Mouse (Mus musculus) G1E (cell line): ENCODE data around the gene Slc5a6. TPM values are rescaled to one million over a fixed set of nuclear protein-coding genes. Genes with fewer than 3 reads are reported as not detected.
A peak's percentile ranks its signal among the peaks of the same experiment; 100 is the strongest.

ENCODE experiments used
- ATAC-seq: 2 replicates; pipeline ENCODE4 v1.8.0; 2016; ENCODE audit warnings: mild to moderate bottlenecking; ENCODE audit not compliant: insufficient number of reproducible peaks, poor library complexity, low FRiP score, severe bottlenecking; ENCODE audit errors: extremely low read depth
- DNase-seq: peaks from one replicate; pipeline ENCODE4 v3.0.0; 2012; ENCODE audit warnings: low spot score
- H3K27me3 ChIP-seq: 2 replicates; pipeline ENCODE4 v1.6.1; 2012; ENCODE audit warnings: mild to moderate bottlenecking, low read length, inconsistent platforms; ENCODE audit not compliant: insufficient read depth
- H3K36me3 ChIP-seq: replicated peaks from 2 replicates; pipeline ENCODE3; 2012; ENCODE audit warnings: mild to moderate bottlenecking, inconsistent platforms
- H3K4me1 ChIP-seq: 2 replicates; pipeline ENCODE4 v1.6.1; 2012; ENCODE audit warnings: low read depth, low read length, inconsistent platforms, mixed read lengths; ENCODE audit not compliant: insufficient read depth
- H3K4me3 ChIP-seq: 2 replicates; pipeline ENCODE4 v1.5.1; 2012; ENCODE audit warnings: low read depth, mild to moderate bottlenecking, inconsistent platforms, low read length, moderate library complexity, mixed read lengths
- H3K9me3 ChIP-seq: replicated peaks from 2 replicates; pipeline ENCODE4 v1.6.1; 2012; ENCODE audit warnings: inconsistent platforms
- CTCF ChIP-seq: IDR thresholded peaks from 2 replicates; pipeline ENCODE4 v1.5.1; 2012; ENCODE audit warnings: low read depth, low read length, inconsistent platforms, mixed read lengths
- GATA1 ChIP-seq: IDR thresholded peaks from 2 replicates; pipeline ENCODE4 v1.6.1; 2012; ENCODE audit warnings: borderline replicate concordance, low read length, inconsistent platforms, mixed read lengths
- GATA2 ChIP-seq: IDR thresholded peaks from 2 replicates; pipeline ENCODE4 v1.6.1; 2012; ENCODE audit warnings: low read depth, low read length, inconsistent platforms, borderline replicate concordance
- POLR2AphosphoS5 ChIP-seq: IDR thresholded peaks from 2 replicates; pipeline ENCODE4 v1.6.1; 2012; ENCODE audit warnings: low read depth, low read length, inconsistent platforms; ENCODE audit not compliant: insufficient replicate concordance
- TAL1 ChIP-seq: conservative IDR thresholded peaks from 2 replicates; pipeline ENCODE4 v1.6.1; 2012; ENCODE audit warnings: low read depth, low read length, inconsistent platforms, mixed read lengths
- polyA plus RNA-seq: library from polyadenylated mRNA; stranded (reverse); fragments of >175 nt; gene quantifications from 2 replicates; pipeline ENCODE4 v1.2.3, GENCODE M21; 2012
- total RNA-seq, 2 experiments: library from RNA; stranded (forward) in 1 of 2; stranded (reverse) in 1 of 2; fragments of 200-1000 nt in 1 of 2; fragments of >200 nt in 1 of 2; fragmentation: Nextera tagmentation in 1 of 2; gene quantifications; 2 replicates each; pipeline ENCODE4 v1.2.3; 2014 to 2017

Slc5a6 gene
- 3.2 and 4.0 TPM in 2 replicates for total RNA-seq (2014; fragmentation: Nextera tagmentation)
- total RNA-seq (2017), result 2.2 and 5.2 TPM in 2 replicates
- polyA plus RNA-seq, result 9.5 and 11.9 TPM in 2 replicates

DNA sequence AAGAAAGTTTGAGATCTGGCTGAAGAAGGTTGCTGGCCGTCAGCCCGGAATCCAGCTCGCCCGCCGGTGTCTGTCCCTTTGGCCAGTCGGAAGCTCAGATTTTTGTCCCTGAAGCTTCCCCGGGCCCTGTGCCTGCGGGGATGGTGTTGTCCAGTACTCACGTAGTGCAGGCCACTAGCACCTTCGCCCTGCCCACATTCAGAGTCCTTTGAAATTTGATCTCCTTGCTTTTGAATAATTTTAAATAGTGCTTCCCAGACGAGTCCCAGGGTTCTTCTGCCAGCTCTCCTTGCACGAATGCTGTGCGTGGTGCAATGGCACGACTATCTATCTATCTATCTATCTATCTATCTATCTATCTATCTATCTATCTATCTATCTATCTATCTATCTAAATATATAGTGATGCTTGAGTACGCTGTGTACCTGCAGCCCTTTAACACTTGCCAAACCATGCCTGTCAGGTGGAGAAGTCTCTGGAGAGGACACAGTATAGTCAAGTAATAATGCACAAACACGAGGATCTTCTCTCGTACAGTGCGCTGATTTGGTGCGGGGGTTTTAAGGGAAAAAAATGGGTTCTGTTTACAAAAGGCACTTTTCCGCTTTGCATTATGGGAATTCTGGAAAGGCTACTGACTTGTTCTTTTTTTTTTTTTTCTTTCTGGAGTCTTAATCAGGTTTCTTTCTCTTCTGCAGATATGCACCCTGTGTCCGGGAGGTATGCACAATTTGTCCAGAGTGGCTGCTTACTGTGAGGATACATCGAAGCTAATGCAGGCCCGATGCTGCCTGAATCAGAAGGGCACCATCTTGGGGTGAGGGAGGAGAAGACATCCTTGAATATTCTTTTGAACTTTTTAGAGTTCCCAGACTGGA is at the start of gene Slc5a6:
TSS of gene Slc5a6 (minus strand) at position 162 of the 879 bp plus-strand sequence.
- Histone ChIP-seq H3K4me1 (peaks cover 40% of the 10 kb centered on the region), H3K27me3 (no peaks in the 10 kb centered on the region), H3K36me3 (peaks cover 34% of the 10 kb centered on the region), H3K4me3 (peak within 1 kb of the TSS; percentile 83), H3K9me3 (no peaks in the 10 kb centered on the region)
- TF ChIP-seq CTCF, result no peak
- DNase-seq (peak; percentile 35), ATAC-seq (no peak)

DNA sequence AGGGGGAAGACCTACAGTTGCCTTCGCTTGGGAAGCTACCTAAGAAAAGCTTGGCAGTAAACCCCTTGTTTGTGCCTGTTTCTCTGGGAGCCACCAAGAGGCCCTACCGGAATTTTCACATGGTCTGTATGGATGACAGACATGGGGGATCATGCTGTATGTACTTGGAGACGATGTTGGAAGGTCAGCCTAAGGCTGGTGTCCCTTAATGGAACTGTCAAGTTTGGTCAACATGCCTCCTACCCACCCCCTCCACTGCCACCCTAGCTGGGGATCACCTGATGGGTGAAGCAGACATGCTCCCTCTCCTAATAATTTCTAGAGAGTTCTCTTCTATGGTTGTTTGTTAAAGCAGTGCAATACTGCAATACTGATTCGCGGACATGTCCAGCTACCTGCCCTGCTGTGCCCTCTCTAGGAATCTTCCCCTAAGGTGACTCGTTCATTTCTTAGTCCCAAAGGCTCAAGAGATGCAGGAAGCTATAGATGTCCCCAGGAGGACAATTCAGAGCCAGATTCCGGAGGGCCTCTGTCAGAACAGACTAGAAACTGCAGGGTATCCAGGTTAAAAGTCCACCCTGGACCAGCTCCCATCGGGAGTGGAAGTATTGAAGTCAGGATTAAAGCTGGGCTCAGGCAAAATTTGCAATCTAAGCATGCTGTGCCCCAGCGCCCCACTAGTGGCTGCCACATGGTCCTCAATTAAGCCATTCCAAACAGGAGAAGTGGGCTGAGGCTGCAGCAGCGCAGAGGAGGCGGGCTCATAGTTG is 47.2 kb upstream of the Slc5a6 start:
- peaks cover 6% of the 10 kb centered on the region for H3K4me1 ChIP-seq
- ATAC-seq, result no peak
- H3K4me3 ChIP-seq, result no peak overlapping the region
- peaks cover 7% of the 10 kb centered on the region; the same call in 1 of the 2 replicates for H3K9me3 ChIP-seq
- no peak for DNase-seq
- no peaks in the 10 kb centered on the region for H3K36me3 ChIP-seq
- peaks cover 51% of the 10 kb centered on the region for H3K27me3 ChIP-seq
- TF ChIP-seq GATA2 (no peak), CTCF (no peak), POLR2AphosphoS5 (no peak), TAL1 (no peak), GATA1 (no peak)

- Histone ChIP-seq H3K4me3 (no peak overlapping the region; the same call in 1 of the 2 replicates), H3K27me3 (peaks cover 60% of the 10 kb centered on the region), H3K9me3 (peaks cover 7% of the 10 kb centered on the region; the same call in 1 of the 2 replicates), H3K36me3 (no peaks in the 10 kb centered on the region), H3K4me1 (peaks cover 6% of the 10 kb centered on the region)
- ATAC-seq (no peak), DNase-seq (no peak)
- TF ChIP-seq GATA2 (no peak), POLR2AphosphoS5 (no peak), GATA1 (no peak), CTCF (no peak), TAL1 (no peak)
These were observed 46.3 kb upstream of the Slc5a6 start for GRCm38 (mm10) chr5:31094799-31095691.

DNA sequence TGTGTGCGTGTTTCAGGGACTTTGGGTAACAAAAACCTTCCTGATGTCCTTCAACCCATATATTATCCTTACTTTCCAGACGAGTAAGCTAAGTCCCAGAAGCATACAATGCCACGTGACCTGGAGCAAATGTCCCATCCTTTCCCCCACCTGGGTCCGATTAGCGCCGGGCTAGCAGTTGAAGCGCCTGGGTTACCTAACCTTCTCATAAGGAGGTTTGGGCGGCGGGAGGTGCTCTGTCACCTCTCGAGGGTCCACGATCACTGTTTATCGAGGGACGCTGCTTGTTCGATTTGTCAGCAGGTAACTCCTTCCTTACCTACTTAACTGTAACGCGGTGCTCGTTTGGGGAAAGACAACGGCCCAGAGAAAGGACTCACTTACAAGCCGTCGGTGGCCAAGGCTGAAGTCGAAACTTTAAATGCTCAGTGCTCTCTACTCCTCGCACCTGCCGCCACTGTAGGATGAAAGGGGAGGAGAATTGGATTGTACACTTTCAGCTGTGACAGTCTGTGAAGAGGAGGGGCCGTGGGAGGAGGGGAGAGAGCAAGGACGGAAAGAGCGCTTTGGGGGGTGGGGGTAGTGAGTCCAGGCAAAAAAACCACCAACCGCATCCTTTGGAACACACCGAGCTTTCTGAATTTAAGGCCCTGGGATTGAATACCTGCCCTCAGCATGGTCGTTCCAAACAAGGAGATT is 45.5 kb upstream of the Slc5a6 start:
- no peak overlapping the region for H3K4me3 ChIP-seq
- DNase-seq (no peak), ATAC-seq (no peak)

GRCm38 (mm10) chr5:31093151-31094041 is 44.7 kb upstream of the Slc5a6 start:
- TF ChIP-seq TAL1 (no peak), CTCF (no peak), POLR2AphosphoS5 (no peak), GATA1 (no peak), GATA2 (no peak)
- DNase-seq (no peak), ATAC-seq (no peak)
- Histone ChIP-seq H3K36me3 (no peaks in the 10 kb centered on the region), H3K4me1 (peaks cover 6% of the 10 kb centered on the region), H3K9me3 (peaks cover 7% of the 10 kb centered on the region; the same call in 1 of the 2 replicates), H3K4me3 (no peak overlapping the region; the same call in 1 of the 2 replicates), H3K27me3 (peaks cover 71% of the 10 kb centered on the region)

More for the DNA sequence above, 45.5 kb upstream of the Slc5a6 start:
- Histone ChIP-seq H3K9me3 (peaks cover 7% of the 10 kb centered on the region; the same call in 1 of the 2 replicates), H3K4me1 (peaks cover 6% of the 10 kb centered on the region), H3K36me3 (no peaks in the 10 kb centered on the region), H3K27me3 (peaks cover 64% of the 10 kb centered on the region)
- TF ChIP-seq GATA2 (no peak), TAL1 (no peak), GATA1 (no peak), POLR2AphosphoS5 (no peak), CTCF (no peak)
